Mouse (Mus musculus) lung, embryonic 14.5 days (tissue): ENCODE measurements around the gene S1pr5. TPM values are rescaled to one million over a fixed set of nuclear protein-coding genes. Genes with fewer than 3 reads are reported as not detected.
"Not testable (repeated sequence)": the region's sequence is repeated elsewhere in the genome, so short reads cannot be mapped to it uniquely, and the experiment has no call there.

Experiments
- ATAC-seq: fragments of 200-750 bp; cut with Nextera tagmentation; 2 replicates; pipeline ENCODE4 v1.8.0; 2017; ENCODE audit warnings: mild to moderate bottlenecking, moderate TSS enrichment, moderate library complexity; ENCODE audit not compliant: insufficient read depth
- DNase-seq: peaks from one replicate; pipeline ENCODE4 v3.0.0-alpha.2; 2015
- H3K27ac ChIP-seq: fragments of 300-500 bp; sonication (generic); 2 replicates; pipeline ENCODE4 v1.5.1; 2014; ENCODE audit warnings: low read depth, mild to moderate bottlenecking, moderate library complexity
- H3K27me3 ChIP-seq: fragments of 300-500 bp; sonication (generic); 2 replicates; pipeline ENCODE4 v1.6.1; 2014; ENCODE audit warnings: low read length, control low read depth; ENCODE audit not compliant: insufficient read depth
- H3K36me3 ChIP-seq: fragments of 300-500 bp; sonication (generic); 2 replicates; pipeline ENCODE4 v1.6.1; 2014; ENCODE audit warnings: control low read depth; ENCODE audit not compliant: insufficient read depth
- H3K4me1 ChIP-seq: fragments of 300-500 bp; sonication (generic); 2 replicates; pipeline ENCODE4 v1.6.1; 2014; ENCODE audit warnings: antibody characterized with exemption, control low read depth; ENCODE audit not compliant: insufficient read depth
- H3K4me2 ChIP-seq: fragments of 300-500 bp; sonication (generic); 2 replicates; pipeline ENCODE4 v1.6.1; 2014; ENCODE audit warnings: mild to moderate bottlenecking
- H3K4me3 ChIP-seq: fragments of 300-500 bp; sonication (generic); 2 replicates; pipeline ENCODE4 v1.5.1; 2014; ENCODE audit warnings: low read depth, low read length
- H3K9ac ChIP-seq: fragments of 300-500 bp; sonication (generic); 2 replicates; pipeline ENCODE4 v1.6.1; 2014
- H3K9me3 ChIP-seq: fragments of 300-500 bp; sonication (generic); 2 replicates; pipeline ENCODE4 v1.6.1; 2016; ENCODE audit warnings: low read depth, low read length, control low read depth
- CTCF ChIP-seq: IDR thresholded peaks from 2 replicates; pipeline ENCODE4 v1.5.1; 2016; ENCODE audit warnings: antibody characterized with exemption, low read depth
- WGBS: fragments of 180-500 bp; shearing (Covaris S2); extraction: QIAGEN DNeasy Blood & Tissue Kit; methylation state at CpG from one replicate; pipeline ENCODE4 v1.1.7; 2014; 5-methylcytosine and 5-hydroxymethylcytosine counted together
- polyA plus RNA-seq: library from polyadenylated mRNA; unstranded; fragments of >200 nt; fragmentation: Nextera tagmentation; extraction: Ambion mirVana; gene quantifications from 2 replicates; pipeline ENCODE4 v1.2.1, GENCODE M21; 2014

S1pr5 gene
- polyA plus RNA-seq, 1 experiment from 2014 or later: not detected

GRCm38 (mm10) chr9:21224576-21225414, 23.4 kb downstream of the S1pr5 start:
- Histone ChIP-seq H3K9ac (peak overlapping the region; percentile 29; the same call in 1 of the 2 replicates), H3K4me2 (peak overlapping the region; percentile 55), H3K4me3 (peak overlapping the region; percentile 30), H3K36me3 (peaks cover 13% of the 10 kb centered on the region), H3K27me3 (no peaks in the 10 kb centered on the region), H3K27ac (no peak overlapping the region), H3K9me3 (no peaks in the 10 kb centered on the region), H3K4me1 (peaks cover 4% of the 10 kb centered on the region; the same call in 1 of the 2 replicates)
- peak; percentile 65 for DNase-seq
- WGBS: 17% methylated on average over 26 of the region's 26 CpGs
- no peak for ATAC-seq
- TF ChIP-seq CTCF: peak; percentile 21; the same call in 1 of the 2 replicates

- no peak for TF ChIP-seq CTCF
- H3K4me1 ChIP-seq: peaks cover 4% of the 10 kb centered on the region; the same call in 1 of the 2 replicates
- DNase-seq (no peak), ATAC-seq (no peak)
- no peak overlapping the region for H3K9ac ChIP-seq
- H3K27me3 ChIP-seq: no peaks in the 10 kb centered on the region
- H3K9me3 ChIP-seq: no peaks in the 10 kb centered on the region
- H3K27ac ChIP-seq: no peak overlapping the region
- 89% methylated on average over 6 of the region's 6 CpGs for WGBS
- no peak overlapping the region for H3K4me3 ChIP-seq
- H3K36me3 ChIP-seq: 0 out of 2 replicates have a peak, but pooled peaks cover 4% of the 10 kb centered on the region
- no peak overlapping the region for H3K4me2 ChIP-seq
These were observed 24.3 kb downstream of the S1pr5 start for GRCm38 (mm10) chr9:21223906-21224305.

- not testable (repeated sequence) for H3K36me3 ChIP-seq, H3K9ac ChIP-seq, H3K27me3 ChIP-seq, ATAC-seq, H3K4me3 ChIP-seq, H3K4me1 ChIP-seq, H3K27ac ChIP-seq, H3K9me3 ChIP-seq, H3K4me2 ChIP-seq, DNase-seq
- 76% methylated on average over 1 of the region's 2 CpGs for WGBS
These were observed 24.8 kb downstream of the S1pr5 start for GRCm38 (mm10) chr9:21223490-21223889.

GRCm38 (mm10) chr9:21221383-21221929, 26.8 kb downstream of the S1pr5 start:
- peak; percentile 70 for TF ChIP-seq CTCF
- Histone ChIP-seq H3K4me2 (peak overlapping the region; percentile 56), H3K27ac (no peak overlapping the region), H3K27me3 (no peaks in the 10 kb centered on the region), H3K36me3 (no peaks in the 10 kb centered on the region), H3K4me1 (peaks cover 4% of the 10 kb centered on the region; the same call in 1 of the 2 replicates), H3K9ac (no peak overlapping the region), H3K9me3 (no peaks in the 10 kb centered on the region), H3K4me3 (0 out of 2 replicates have a peak overlapping the region, but pooled peaks have one; percentile 23)
- ATAC-seq (peak; percentile 52; the same call in 1 of the 2 replicates), DNase-seq (peak; percentile 92)
- 16% methylated on average over 7 of the region's 7 CpGs for WGBS

GRCm38 (mm10) chr9:21220490-21221382, 27.5 kb downstream of the S1pr5 start:
- WGBS: 11% methylated on average over 21 of the region's 21 CpGs
- H3K27me3 ChIP-seq: no peaks in the 10 kb centered on the region
- no peak overlapping the region for H3K27ac ChIP-seq
- peak overlapping the region; percentile 56 for H3K4me2 ChIP-seq
- no peaks in the 10 kb centered on the region for H3K9me3 ChIP-seq
- ATAC-seq (peak; percentile 83), DNase-seq (peak; percentile 93)
- TF ChIP-seq CTCF: peak; percentile 88
- peaks cover 4% of the 10 kb centered on the region; the same call in 1 of the 2 replicates for H3K4me1 ChIP-seq
- H3K4me3 ChIP-seq: peak overlapping the region; percentile 23
- peak overlapping the region; percentile 32 for H3K9ac ChIP-seq
- H3K36me3 ChIP-seq: no peaks in the 10 kb centered on the region

- H3K9ac ChIP-seq: no peak overlapping the region
- TF ChIP-seq CTCF: 0 out of 2 replicates have a peak, but pooled peaks have one; percentile 14
These were observed 28.4 kb downstream of the S1pr5 start for GRCm38 (mm10) chr9:21219820-21220219.

More at GRCm38 (mm10) chr9:21219820-21220219, 28.4 kb downstream of the S1pr5 start:
- H3K4me1 ChIP-seq: peaks cover 4% of the 10 kb centered on the region; the same call in 1 of the 2 replicates
- H3K4me2 ChIP-seq: no peak overlapping the region
- ATAC-seq (no peak), DNase-seq (no peak)
- H3K36me3 ChIP-seq: no peaks in the 10 kb centered on the region
- no peaks in the 10 kb centered on the region for H3K9me3 ChIP-seq
- no peak overlapping the region for H3K4me3 ChIP-seq
- H3K27ac ChIP-seq: no peak overlapping the region
- no peaks in the 10 kb centered on the region for H3K27me3 ChIP-seq
- 53% methylated on average over 3 of the region's 3 CpGs for WGBS
